Mouse (Mus musculus): ENCODE measurements around the gene Bdp1. TPM values are rescaled to one million over a fixed set of nuclear protein-coding genes. Genes with fewer than 3 reads are reported as not detected.
A peak's percentile ranks its signal among the peaks of the same experiment; 100 is the strongest.
"Not testable (repeated sequence)": the region's sequence is repeated elsewhere in the genome, so short reads cannot be mapped to it uniquely, and the experiment has no call there.

The Bdp1 gene
- 32.2 and 40.7 TPM in 2 replicates for total RNA-seq (2021)
- long read RNA-seq, partial matches to known transcripts, result 0 of 2 reads
- long read RNA-seq, other reads (novel, unspliced or antisense), result 2 of 2 reads

DNA sequence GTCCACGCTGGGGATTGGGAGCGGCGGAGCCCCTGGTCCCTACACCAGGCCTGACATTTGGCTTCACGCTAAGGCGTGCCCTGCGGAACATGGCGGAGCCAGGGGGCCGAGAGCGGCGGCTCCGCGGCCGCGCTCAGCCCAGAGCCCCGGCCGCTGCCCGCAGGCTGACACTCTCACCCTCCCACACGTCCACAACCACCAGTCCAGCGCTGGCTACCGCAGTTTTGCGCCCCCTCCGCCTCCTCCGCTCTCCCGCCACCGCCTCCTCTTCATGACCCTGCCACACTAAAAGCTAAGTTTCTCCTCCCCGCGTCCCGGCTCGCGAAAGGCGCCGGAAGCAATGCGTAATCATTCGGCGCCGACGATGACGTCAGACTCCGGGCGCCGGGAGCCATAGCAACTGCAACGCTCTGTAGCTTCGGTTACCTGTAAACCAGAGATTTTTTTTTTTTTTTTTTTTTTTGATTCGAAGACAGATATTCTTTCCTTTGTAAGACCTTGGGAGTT lies at the start of gene Bdp1:
TSS of gene Bdp1 (minus strand) at position 323 of the 507 bp plus-strand sequence.
- peak; percentile 95 for DNase-seq

DNA sequence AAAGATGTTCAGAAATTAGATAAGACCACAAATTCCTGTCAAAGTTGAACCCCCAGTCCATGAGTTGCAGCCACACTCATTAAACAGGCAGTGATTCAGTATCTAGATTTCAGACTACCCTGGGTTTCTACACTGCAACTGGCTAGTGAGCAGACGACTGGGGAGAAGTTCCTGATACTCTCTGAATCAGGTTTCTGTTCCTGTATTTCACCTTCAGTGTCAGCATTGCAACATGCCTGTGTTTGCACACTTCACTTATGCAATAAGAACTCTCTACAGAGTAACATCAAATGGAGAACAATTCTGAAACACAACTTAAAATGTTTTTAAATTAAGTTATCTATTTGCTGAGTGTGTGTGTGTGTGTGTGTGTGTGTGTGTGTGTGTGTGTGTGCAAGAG lies 48.8 kb upstream of the Bdp1 start:
- DNase-seq, result no peak

DNA sequence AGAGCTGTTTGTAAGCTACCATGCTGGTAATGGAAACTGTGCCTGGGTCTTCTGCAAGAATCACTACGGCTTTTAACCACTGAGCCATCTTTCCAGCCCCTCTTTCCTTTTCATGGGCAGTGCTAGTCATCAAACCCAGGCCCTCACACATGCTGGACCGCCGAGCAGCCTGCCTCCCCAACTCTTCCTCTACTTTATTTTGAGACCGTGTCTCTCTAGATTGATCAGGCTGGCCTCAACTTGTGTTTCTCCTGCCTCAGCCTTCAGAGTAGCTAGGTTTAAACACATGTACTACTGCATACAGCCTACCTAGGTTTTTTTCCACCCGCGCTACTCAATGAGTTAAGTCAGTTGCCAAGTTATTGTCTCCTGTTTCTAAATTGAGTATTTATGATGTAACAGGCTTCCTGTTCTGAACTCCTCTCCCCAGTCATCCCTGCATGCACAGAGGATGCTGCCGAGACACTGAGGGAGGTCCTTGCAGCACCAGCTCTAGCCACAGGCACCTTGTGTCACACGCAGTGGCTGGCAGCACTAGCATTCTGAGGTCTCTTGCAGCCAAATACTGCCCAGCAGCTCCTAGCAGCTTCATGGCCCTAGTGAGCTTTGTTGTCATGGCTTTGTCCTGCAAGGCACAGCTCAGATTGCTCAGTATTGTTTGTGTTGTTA lies 37.9 kb upstream of the Bdp1 start:
- DNase-seq, result no peak

DNA sequence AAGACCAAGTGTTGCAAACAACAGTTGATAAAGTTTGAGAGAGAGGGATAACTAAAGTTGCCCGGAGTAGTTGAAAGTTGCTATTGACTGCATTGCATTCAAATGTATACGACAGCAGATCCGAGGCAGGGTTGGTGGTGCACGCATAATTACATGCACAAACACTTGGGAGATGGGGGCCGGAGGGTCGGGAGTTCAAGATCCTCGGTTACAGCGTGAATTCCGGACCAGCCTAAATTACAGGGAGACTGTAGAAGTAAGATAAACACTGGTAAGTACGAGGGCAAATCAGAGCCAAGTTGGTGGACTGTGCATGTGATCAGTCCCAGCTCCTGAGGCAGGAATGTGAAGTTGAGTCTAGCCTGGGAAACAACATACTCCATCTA lies 21.4 kb upstream of the Bdp1 start:
- no peak for DNase-seq

DNA sequence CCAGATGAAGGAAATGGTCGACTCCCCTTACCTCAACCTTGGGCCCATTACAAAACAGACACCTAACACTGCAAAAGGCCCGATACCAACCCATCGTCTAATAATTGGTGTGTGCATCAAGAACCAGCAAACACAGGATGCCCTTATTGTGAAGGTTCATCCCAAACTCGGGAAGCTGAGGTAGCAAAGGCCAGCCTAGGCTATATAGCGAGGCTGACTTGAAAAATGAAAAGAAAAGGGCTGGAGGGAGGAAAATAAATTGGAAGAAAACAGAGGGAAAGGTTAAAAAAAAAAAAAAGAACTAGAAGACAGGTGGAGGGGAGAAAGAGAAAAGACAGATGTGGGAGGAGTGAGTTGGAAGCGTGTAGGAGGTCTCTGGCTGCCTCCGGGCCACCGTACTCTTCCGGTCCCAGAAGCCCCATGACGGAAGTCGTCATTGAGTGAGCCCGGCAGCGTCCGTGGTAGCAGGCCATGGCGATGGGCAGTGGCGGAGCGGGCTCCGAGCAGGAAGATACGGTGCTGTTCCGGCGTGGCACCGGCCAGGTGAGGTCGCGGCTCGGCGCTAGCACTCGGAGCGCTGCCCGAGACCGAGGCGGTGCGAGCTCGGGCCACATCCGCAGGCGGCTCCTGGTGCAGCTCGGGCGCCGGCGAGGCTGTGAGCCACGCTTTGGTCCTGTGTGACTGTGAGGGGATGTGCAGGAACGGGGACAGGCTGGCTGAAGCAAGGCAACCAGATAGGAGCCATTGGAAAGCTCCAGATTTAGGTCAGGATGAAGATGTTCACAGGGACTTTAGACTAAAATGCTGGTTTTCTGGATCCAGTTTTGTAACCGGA lies 20.8 kb upstream of the Bdp1 start, which contains the start of gene Smn1:
TSS of gene Smn1 (plus strand) at position 430 of the 835 bp plus-strand sequence.
- peak; percentile 93 for DNase-seq

DNA sequence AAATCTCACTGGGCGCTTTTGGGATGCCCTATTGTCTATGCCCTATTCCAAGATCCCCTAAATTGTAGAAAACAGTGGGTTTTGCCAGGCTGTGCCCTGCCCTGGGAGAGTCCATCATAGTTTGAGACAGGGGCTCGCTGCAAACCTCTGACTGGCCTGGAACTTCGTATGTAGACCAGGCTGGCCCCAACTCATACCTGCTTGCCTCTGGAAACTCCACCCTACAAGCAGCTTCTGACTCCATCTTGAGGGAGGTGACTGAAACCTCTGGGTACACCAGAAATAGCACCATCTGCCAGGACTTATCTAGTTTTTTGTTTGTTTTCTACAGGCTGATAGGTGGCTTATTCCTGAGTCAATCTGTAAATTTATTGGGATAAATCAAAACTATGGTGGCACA lies 20.1 kb upstream of the Bdp1 start:
- no peak for DNase-seq

DNA sequence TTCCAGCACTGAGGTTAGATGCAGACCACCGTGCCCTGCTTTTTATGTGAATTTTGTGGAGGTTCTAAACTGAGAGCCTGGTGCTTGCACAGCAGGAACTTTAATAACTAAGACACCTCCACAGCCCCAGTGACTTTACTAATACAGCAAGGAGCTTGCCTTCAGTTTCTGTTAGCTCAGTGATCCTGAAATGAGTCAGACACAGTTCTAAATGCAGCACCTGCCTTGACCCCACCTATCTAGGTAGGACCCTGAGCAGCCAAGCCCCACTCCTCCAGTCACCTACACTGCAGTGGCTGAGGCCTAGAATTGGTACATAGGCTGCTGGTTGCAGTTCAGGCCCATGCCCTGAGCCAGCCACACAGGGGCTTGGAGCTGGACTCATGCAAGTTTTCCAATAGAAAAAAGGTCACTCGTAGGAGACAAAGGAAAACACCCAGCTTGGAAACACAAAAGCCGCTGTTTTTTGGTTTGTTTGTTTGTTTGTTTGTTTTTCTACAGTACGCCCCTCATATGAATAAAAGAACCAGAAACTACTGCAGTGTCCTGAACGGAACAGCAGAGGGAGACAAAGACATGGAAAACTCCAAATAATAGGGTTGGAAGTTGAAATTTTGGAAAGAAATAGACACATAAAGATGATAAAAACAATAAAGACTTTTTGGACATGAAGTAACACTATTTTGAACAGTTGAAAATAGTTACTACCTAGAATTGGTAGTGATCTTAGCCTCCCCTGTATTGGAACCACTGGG lies 8.5 kb upstream of the Bdp1 start:
- DNase-seq, result no peak

DNA sequence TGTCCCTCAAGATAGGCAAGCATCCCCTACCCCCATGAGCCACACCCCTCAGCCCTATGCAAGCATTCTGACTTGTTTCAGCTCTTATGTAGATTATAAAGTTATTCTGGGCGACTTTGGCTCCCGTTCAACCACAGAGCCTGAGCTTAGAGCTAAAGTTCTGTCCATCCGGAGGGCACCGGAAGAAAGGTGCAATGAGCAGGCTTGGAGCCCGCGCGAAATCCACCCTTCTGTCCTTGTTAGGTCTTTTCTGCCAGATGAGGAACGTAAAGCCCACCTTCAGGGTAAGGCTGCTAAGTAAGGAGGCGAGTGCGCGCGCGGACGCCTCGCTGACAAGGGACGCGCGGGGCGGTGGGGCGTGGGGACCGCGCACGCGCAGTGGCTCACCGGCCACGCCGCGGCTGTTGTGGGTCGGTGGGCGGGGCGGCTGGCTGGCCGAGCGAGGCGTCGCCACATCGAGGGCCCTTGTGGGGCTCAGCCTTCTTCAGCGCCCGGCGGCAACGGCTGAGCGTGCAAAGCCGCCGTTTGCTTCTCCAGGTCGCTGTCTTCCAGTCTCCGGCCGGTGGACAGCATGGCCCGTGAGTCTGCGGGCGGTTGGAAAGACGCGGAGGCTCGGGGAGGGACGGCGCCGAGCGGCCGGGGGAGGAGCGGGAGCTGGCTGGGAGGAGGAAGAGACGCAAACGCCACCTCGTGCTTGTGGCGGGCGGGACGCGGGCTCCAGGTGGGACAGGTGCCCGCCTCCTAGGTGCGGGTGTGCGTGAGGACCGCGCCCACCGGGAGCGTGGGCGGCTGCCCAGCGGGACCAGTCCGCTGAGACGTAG lies 4.0 kb upstream of the Bdp1 start, which contains the start of gene Serf1:
TSS of gene Serf1 (plus strand) at position 361 of the 821 bp plus-strand sequence.
- peak; percentile 88 for DNase-seq

DNA sequence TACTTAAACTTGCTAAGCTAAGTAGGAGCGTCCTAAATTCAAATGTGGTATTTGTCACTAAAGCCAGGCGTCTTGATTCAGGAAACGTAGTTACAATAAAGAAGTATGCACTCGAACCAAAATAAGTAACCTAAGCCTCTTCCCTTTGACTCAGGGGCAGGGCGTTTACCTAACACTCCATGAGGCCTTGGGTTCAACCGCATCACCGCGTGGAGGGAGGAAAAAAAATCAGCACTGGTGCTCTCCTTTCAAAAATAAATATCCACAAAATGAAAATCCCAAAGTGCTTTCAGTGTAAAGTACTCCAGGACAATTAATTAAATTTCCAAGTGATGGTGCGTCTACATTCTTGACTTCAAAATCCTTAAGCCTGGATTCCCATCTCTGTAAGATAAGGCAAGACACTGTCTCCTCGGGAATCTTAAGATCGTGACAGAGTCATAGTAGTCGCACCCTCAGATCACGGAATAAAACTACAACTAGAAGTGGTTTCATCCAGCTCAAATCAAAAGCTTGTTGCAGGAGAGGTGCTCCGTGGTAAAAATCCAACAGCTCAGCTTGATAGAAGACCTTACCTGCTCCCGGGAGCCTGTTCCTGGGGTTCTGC lies 715 bp downstream of the Bdp1 start:
- DNase-seq, result no peak

DNA sequence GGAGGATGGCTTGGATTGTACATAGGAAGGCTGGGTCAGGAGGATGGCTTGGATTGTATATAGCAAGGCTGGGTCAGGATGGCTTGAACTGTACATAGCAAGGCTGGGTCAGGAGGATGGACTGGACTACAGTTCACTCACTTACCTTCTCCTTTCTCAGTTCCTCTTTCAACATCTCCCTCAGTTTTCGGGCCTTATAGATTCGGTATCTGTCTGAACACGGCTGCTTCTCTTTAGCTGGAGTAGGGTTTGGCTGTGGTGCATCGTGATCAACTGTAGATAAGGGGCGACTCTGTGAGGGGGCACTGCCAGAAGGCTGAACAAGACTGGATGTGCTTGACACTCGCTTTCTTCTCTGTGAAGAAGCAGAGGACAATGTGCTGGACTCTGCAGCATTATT lies 5.1 kb downstream of the Bdp1 start:
- no peak for DNase-seq

DNA sequence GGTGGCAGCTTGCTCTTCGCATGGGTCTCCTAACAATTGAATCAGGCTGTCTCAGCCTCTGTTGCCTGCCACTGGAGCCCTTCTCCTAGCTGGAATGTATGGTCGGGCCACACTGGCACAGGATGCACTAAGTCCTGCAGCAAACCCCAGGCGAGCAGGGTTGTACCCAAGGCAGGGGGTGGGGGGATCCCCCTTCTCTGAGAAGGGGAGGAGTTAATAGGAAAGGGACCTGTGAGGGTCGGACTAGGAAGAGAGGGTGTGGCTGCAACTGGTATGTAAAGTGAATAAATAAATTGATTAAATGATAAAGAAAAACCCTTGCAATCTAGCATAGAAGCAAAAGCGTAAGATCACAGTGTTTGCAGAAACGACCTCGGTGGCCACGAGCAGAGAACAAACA lies 32.4 kb downstream of the Bdp1 start:
- DNase-seq, result no peak

DNA sequence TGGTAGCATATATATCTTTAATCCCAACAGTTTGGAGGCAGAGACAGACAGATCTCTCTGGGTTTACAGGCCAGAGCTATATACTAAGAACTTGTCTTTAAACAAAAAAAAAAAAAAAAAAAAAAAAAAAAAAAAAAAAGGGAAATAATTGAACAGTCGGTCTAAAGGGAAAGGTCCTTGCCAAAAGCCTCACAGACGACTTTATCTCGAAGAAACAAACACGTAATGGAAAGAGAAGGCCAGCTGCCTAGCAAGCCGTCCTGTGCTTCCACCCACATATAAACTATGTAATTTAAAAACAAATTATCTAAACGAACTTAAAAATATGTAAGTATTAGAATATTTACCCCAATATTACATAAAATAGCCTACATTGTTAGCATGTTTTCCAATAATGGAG lies 36.0 kb downstream of the Bdp1 start:
- DNase-seq, result no peak

DNA sequence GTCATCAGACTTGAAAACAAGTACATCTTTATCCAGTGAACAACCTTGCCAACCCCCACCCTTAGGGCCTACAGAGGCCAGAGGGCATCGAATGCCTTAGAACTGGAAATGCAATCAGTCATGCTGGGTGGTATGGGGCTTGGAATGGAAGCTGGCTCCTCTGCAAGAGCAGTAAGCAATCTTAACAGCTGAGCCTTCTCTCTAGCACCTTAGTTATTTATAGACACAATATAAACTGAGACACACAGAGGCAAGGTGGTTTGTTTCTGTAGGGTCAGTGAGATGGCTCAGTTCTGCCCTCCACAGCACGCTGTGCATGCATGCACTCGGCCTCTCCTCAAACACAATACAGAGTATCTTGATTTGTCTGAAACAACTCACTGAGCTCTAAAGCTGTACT lies 39.9 kb downstream of the Bdp1 start:
- DNase-seq, result no peak

DNA sequence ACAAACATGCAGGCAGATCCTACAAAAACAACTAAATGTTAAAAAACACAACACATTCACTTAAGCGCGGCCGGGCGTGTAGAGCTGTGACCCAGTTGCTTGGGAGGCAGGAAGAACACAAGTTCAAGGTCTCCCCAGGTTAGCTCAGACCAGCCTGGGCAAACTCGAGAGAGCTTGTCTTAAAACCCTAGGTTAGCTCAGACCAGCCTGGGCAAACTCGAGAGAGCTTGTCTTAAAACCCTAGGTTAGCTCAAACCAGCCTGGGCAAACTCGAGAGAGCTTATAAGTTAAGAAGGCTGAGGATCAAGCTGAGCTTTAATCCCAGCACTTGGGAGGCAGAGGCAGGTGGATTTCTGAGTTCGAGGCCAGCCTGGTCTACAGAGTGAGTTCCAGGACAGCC lies 46.1 kb downstream of the Bdp1 start:
- DNase-seq, result not testable (repeated sequence)

DNA sequence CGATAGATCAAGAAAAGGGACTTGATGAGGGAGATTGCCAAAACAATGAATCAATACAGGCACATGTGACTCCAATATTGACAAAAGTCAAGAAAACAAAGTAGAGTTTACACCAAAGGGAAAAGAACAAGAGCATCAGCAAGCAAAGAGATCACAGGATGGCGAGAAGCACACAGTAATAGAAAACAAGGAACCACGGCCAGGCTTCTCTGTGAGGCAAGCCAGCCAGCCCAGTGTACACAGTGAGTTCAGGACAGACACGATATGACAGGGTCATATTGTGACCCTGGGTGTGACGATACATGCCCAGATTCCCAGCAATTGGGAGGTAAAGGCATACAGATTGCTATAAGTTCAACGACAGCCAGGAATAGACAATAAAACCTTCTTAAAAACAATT lies 77.9 kb downstream of the Bdp1 start:
- DNase-seq, result no peak

DNA sequence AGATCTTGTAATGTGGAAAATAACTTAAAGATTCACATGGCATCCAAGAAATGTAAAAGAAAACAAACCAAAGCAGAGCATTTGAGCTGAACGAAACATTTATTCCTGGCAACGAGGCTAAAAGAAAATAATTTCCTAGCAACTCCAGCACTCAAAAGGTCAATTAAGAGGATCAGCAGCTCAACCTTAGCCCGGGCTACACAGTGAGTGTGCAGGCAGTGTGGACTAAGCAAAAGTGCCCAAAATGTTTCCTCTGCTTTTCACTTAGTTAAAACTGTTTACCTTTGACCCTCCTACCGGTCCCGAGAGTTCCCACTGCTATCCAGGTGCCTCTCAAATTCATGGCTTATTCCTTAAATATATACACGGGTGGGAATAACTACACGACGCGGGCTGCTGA lies 87.0 kb downstream of the Bdp1 start:
- no peak for DNase-seq

DNA sequence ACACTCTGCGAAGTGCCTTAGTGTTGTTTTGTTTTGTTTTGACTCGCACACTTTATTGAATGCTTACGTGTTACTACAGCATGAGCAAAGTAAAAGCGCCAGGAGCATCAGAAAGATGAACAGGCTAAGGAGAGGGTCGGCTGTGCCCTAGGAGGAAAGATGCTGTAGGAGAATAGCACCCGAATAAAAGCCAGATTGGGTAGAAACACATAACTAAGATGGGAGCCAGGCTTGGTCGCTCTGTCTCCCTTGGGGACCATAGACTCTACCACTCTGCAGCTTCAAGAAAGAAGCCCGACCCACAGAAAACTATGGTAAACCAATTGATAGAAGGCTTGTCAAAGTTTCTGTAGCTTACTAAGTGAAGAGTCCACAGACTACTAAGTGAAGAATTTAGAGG lies 87.9 kb downstream of the Bdp1 start:
- no peak for DNase-seq

DNA sequence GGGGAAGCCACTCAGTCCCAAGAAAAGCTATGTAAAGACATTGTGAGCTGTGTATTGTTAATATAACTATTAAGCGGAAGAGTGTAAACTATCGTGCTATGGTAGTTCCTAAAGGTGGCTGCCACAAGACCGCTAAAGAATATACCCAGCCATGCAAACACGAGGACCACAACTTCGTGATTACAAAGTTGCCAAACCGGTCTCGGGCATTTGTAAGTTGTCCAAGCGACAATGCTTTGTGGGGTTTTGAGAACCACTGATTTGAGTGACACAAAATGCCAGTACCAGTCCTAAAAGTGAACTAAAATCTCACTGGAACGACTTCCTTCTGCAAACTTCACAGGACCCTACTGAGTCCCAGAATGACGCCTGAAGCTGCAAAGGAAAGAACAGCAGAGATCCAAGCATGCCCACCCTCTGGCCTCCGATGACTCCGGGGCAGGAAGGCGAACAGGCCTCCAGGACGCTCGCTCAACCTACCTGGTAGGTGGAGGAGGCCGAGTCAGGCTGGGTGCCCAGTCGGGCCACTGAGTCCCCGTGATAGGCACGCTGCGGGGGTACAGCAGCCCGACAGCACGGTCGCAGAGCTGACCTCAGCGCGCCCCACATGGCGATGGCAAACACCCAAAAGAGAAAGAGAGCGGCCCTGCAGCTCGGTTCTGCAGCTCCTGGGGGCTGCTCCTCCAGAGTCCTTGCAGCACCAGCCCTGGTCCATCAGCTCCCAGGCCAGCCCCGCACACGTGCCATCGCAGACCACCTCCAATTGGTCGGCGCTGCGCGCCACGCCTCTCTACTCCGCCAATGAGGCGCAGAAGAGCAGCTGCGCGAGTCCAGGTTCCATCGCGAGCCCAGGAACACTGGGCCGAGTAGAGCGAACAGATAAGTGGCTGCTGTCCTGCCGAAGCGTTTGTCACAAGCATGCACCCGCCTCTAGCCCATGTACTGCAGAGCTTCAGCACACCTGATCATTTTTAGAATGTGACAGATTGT lies 88.7 kb downstream of the Bdp1 start, which contains the start of gene Mccc2:
TSS of gene Mccc2 (minus strand) at position 734 of the 990 bp plus-strand sequence.
- peak; percentile 86 for DNase-seq

DNA sequence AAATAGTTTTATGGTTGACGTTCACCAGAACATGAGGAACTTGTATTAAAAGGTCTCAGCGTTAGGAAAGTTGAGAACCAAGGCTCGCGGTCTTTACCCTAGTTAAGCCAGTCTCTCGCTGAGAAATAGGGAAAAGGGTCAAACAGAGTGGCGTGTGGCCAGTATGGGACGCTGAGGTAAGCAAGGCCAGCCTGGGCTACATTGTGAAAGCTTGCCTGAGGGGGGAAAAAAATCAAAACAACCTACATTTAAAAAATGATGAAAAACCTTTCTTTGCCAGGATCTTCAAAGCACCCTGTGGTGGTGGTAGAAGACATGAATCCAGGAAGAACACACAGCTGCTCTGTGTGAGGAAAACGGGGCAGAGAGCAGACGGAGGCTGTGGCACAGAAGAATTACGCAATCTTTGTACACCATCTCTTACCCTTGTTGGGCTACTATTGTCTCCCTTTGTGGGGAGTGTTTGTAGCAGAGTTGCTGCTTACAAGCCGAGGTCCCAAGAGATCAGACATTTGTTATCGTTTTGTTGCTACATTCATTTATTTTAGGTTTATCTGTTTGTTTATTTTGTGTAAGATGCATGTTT lies 97.9 kb downstream of the Bdp1 start:
- DNase-seq, result no peak

Measured in adrenal gland, postnatal 25 days (tissue).